Mouse (Mus musculus) cerebellum, adult 2 months (tissue): ENCODE results near the gene Nupr1. TPM values are rescaled to one million over a fixed set of nuclear protein-coding genes. Genes with fewer than 3 reads are reported as not detected.

Experiments used
- DNase-seq, 2 experiments: peaks; one replicate each; pipeline ENCODE4 v3.0.0; 2021
- H3K27ac ChIP-seq: fragments of 200-500 bp; 2 replicates; pipeline ENCODE4 v1.5.1; 2012; ENCODE audit warnings: low read length, control low read depth, inconsistent platforms; ENCODE audit not compliant: insufficient read depth
- H3K27me3 ChIP-seq: fragments of 200-500 bp; 2 replicates; pipeline ENCODE4 v1.6.1; 2012; ENCODE audit warnings: inconsistent platforms, mild to moderate bottlenecking, low read length, moderate library complexity; ENCODE audit not compliant: control insufficient read depth, insufficient read depth
- H3K4me1 ChIP-seq: fragments of 200-500 bp; 2 replicates; pipeline ENCODE4 v1.6.1; 2011; ENCODE audit warnings: low read length; ENCODE audit not compliant: control insufficient read depth, insufficient read depth
- H3K4me3 ChIP-seq: fragments of 200-500 bp; replicated peaks from 2 replicates; pipeline ENCODE3; 2011; ENCODE audit warnings: mild to moderate bottlenecking, low read depth, low read length, control low read depth; ENCODE audit not compliant: insufficient read depth
- CTCF ChIP-seq: fragments of 200-500 bp; IDR thresholded peaks from 2 replicates; pipeline ENCODE4 v1.5.1; 2011; ENCODE audit warnings: low read depth, mild to moderate bottlenecking, control low read depth, low read length, moderate library complexity, borderline replicate concordance; ENCODE audit not compliant: insufficient read depth
- POLR2A ChIP-seq: fragments of 200-500 bp; IDR thresholded peaks from 2 replicates; pipeline ENCODE4 v1.6.1; 2011; ENCODE audit warnings: low read length, control low read depth, borderline replicate concordance; ENCODE audit not compliant: insufficient read depth
- WGBS: fragments of 180-500 bp; shearing (Covaris S2); methylation state at CpG from one replicate; pipeline ENCODE4 v1.1.7; 2018; 5-methylcytosine and 5-hydroxymethylcytosine counted together
- polyA plus RNA-seq: library from polyadenylated mRNA; depleted of rRNA; stranded (reverse); fragments of >200 nt; gene quantifications from 2 replicates; pipeline ENCODE4 v1.2.3, GENCODE M21; 2012

The Nupr1 gene
- polyA plus RNA-seq, 1 experiment, result 9.3 TPM

DNA sequence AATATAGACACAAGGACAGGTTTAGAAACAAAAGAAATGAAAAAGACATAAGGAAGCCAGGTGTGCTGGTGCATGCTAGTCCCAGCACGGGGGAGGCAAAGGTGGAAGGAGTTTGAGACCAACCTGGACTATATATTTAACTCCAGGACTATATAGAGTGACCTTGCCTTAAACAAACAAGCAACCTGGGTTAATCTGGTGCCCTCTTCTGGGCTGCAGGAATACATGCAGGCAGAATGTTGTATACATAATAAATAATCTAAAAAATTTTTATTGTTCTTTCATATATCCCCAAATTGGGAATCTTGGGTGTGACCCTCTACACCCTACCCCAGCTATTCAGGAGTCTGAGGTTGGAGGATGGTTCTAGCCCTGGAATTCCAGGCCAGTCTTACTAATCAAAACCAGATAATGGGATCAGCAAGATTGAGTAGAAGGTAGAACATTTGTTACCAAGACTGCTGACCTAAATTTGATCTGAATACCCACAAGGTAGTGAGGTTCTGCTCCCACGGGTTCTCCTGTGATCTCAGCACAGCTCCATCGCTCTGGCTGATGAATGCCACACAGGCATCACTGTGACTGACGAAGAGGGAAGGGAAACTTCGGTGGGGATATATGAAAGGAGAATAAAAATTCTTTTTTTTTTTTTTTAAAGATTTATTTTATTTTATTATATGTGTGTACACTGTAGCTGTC is 12.0 kb upstream of the Nupr1 start:
- Histone ChIP-seq H3K4me1 (no peaks in the 10 kb centered on the region), H3K4me3 (no peak overlapping the region), H3K27me3 (no peaks in the 10 kb centered on the region), H3K27ac (no peak overlapping the region)
- no peak for TF ChIP-seq CTCF
- no peak for TF ChIP-seq POLR2A
- no peak for DNase-seq
- WGBS, result 55% methylated on average over 5 of the region's 5 CpGs

DNA sequence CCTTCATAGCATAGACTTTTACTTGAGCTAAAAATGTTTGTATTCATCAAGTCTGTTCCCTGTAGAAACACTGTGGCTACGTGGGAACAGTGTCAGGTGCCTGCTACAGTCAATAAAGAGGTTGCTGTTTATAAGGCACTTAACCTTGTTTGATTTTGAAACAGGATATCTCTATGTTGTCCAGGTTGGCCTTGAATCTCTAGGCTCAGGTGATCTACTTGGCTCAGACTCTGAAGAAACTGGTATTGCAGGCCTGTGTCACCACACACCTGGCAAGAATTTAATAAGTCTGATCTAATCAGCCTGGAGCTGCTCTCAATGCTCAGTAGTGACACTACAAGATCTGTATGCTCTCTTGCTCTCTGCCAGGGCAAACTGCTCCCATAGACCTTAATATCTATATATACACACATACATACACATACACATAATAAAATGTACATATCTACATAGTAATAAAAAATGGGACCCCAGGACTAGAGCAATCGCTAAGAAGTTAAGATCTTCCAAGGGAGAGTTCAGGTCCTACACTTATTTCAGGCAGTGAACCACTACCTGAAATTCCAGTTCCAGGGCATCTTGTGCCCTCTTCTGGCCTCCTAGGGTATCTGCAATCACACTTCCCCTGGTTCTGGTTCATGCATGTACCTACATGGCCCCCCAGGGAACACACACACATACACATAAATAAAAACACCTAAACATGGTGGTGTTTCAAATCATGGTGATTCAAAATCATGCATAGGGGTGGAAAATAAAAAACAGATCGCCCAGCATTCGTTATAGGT is 6.3 kb upstream of the Nupr1 start:
- DNase-seq, result peak in 1 of 2 experiments; percentile 12
- WGBS, result 26% methylated on average over 4 of the region's 4 CpGs
- Histone ChIP-seq H3K27me3 (no peaks in the 10 kb centered on the region), H3K27ac (no peak overlapping the region), H3K4me3 (no peak overlapping the region), H3K4me1 (no peaks in the 10 kb centered on the region)
- TF ChIP-seq CTCF, result peak; percentile 61; the same call in 1 of the 2 replicates
- TF ChIP-seq POLR2A, result no peak

DNA sequence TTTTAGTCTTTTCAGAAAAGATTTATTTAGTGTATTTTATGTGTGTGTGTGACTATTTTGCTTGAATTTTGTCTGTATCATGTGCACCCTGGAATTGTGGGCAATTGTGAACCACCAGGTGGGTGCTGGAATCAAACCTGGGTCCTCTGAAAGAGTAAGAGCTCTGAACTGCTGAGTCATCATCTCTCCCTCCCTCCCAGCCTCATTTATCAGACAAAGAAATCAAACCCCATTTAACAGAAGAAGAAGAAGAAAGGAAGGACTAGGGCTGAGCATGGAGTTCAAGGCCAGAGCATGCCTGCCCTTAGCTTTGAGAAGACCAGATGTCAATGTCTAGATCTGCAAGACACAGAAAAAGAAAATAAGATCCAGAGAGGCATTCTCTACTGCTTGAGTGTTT is 4.7 kb upstream of the Nupr1 start:
- no peaks in the 10 kb centered on the region for H3K27me3 ChIP-seq
- no peaks in the 10 kb centered on the region for H3K4me1 ChIP-seq
- no peak overlapping the region for H3K27ac ChIP-seq
- DNase-seq, result no peak
- H3K4me3 ChIP-seq, result no peak overlapping the region
- TF ChIP-seq CTCF (no peak), POLR2A (no peak)

DNA sequence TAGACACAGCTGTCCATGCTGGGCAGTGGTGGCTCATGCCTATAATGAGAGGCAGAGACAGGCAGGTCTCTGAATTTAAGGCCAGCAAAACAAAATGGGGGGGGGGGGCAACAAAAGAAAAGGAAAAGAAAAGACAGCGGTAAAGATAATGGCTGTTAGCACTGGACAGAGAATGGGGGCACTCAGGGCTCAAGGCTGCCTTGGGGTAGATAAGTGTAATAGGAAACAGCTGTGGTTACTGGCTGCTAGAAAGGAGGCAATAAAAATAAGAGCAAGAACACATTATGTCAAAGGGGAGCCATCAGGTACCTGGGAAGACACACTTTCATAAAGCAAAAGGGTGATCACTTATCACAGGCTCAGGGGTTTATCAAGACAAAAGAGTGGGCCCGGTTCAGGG is 1.8 kb upstream of the Nupr1 start:
- TF ChIP-seq POLR2A (no peak), CTCF (no peak)
- Histone ChIP-seq H3K27me3 (no peaks in the 10 kb centered on the region), H3K27ac (no peak overlapping the region), H3K4me3 (no peak overlapping the region), H3K4me1 (no peaks in the 10 kb centered on the region)
- WGBS, result 88% methylated on average over 2 of the region's 2 CpGs
- DNase-seq, result no peak

DNA sequence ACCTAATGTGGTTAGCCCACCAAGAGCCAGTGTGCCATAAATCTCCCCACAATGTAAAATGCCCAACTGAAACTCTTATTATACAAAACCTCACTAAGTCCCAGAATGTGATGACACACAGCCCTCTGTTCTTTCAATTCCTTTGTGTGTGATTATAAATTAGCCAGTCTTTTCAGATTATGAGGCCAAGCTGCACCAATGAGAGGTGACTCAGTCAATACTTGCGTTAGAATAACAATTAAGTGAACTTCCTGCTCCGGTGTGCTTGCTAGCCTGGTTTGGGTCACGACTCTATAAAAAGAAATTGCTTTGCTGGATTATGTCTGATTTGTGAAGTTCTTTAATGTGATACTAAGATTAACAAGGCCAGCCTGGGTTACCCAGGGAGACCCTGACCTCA is 746 bp downstream of the Nupr1 start:
- WGBS, result 57% methylated on average over 3 of the region's 3 CpGs
- H3K4me1 ChIP-seq, result peaks cover 4% of the 10 kb centered on the region; the same call in 1 of the 2 replicates
- H3K27ac ChIP-seq, result no peak overlapping the region
- no peak for TF ChIP-seq CTCF
- TF ChIP-seq POLR2A, result no peak
- no peaks in the 10 kb centered on the region for H3K27me3 ChIP-seq
- H3K4me3 ChIP-seq, result no peak overlapping the region
- DNase-seq, result no peak

DNA sequence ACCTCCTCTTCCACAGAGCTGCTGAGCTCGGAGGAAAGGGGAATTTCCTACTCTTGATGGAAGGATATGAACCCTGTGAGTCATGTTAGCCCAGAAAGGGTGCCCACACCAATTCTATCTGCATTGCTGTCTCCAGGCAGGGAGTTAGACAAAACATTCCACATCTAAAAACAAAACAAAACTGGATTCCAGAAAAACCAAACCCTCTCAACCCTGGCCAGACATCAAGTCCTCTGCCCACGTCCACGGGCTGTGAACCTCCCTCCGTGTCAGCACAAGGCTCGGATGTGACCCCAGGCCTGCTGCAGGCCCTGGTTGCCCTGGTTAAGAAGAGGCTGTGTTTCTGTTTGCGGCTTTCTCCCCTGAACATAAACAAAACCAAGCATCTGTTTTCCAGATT is 2.5 kb downstream of the Nupr1 start:
- Histone ChIP-seq H3K4me3 (no peak overlapping the region), H3K4me1 (peaks cover 4% of the 10 kb centered on the region; the same call in 1 of the 2 replicates), H3K27me3 (no peaks in the 10 kb centered on the region), H3K27ac (no peak overlapping the region)
- WGBS, result 78% methylated on average over 6 of the region's 6 CpGs
- no peak for DNase-seq
- no peak for TF ChIP-seq CTCF
- no peak for TF ChIP-seq POLR2A

DNA sequence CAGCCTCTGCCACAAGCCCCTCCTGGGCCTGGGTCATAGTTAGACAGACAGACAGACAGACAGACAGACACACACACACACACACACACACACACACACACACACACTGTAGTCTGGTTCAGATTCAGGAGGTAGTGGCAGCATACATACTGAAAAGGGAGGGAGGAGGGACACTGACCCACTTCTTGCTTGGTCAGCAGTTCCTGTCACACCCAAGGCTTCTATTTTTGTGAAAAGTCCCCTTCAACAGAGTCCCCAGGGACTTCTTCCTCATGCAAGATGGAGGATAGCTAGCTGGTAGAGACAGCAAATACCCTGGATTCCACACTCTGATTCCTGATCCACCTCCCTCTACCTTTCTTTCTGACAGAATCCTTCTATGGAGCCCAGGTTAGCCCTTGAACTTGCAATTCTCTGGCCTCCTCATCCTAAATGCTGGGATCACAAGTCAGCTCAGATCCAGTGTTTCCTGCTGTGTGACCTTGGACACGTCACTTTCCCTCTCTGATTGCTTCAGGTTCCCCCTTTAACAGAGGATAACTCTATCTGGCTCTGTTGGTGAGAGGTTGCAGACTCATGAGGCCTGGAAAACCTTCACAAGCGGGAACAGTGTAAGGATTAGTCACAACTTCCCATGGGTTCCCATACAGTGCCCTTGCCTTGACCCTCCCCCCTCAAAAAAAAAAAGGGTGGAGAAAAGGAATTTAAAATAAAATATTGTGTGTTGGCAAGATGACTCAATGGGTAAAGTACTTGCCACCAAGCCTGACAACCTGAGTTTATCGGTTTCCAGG is 4.7 kb downstream of the Nupr1 start:
- DNase-seq, result no peak
- Histone ChIP-seq H3K27ac (no peak overlapping the region), H3K4me1 (peaks cover 4% of the 10 kb centered on the region; the same call in 1 of the 2 replicates), H3K4me3 (no peak overlapping the region), H3K27me3 (no peaks in the 10 kb centered on the region)
- 89% methylated on average over 3 of the region's 3 CpGs for WGBS
- TF ChIP-seq CTCF, result no peak
- no peak for TF ChIP-seq POLR2A
